Mouse (Mus musculus): ENCODE measurements around the gene Ssr2. TPM values are rescaled to one million over a fixed set of nuclear protein-coding genes. Genes with fewer than 3 reads are reported as not detected.

Ssr2 gene
- total RNA-seq (2022), result 10 to 100 TPM; 85.5 to 93.2 (median 89.8) TPM

DNA sequence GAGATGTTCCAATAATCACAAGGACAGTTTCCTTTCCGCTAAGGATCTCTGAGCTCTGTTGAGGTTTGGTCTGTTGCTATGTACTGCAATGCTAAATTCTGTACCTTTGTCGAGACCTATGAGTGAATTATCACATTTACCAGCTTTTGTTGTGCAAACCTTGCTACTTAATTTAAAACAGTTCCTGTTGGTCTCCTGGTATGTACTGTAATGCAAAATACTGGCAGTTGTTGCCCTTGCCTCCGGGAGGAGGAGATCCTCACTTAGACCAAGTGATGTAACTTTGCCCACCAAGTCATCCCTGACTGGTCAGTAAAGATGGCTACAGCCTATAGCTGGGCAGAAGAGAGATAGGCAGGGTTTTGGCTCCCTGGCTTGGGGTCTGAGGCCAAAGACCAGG lies at the start of gene Ssr2:
Gene Ssr2, plus strand, starts transcription at position 337 of the 400 bp plus-strand sequence.
- DNase-seq (ENCODE audit: low spot score in 2 of 2), result no peak

DNA sequence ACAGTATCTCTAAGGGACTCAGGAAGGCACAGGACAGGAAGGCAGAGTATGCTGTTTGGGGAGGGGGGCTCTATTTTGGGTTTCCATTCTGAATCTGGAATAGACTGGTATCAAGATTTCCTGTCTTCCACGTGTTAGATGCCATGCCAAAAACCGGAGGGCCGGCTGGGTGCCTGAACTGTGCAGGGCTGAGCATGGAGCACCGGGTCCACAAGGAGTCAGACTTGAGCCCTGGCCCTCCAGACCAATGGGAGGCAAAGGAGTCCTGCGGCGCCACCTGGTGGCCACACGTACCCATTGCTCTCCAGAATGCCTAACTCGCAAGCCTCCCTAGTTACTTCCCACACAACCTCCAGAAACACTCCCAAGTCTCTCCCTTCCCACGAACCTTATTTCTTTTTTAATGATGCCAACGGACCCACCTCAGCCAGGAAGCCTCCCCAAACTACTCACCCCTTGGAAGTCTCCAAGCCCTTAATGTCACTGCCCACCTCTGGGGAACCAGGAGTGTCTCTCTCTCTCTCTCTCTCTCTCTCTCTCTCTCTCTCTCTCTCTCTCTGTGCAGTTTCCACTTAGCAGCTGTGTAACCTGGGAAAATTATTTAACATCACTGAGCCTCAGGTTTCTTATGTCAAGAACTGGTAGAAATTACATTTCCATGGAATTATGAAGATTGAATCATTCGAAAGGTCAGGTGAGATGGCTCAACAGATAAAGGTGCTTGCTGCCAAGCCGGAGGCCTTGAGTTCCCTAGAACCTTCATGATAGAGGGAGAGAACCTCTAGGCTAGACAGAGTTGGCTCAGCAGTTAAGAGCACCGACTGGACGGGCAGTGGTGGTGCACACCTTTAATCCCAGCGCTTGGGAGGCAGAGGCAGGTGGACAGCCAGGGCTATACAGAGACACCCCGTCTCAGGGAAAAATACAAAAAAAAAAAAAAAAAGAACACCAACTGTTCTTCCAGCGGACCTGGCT lies 49.2 kb upstream of the Ssr2 start:
- peak; percentile 49 to 63 for DNase-seq (ENCODE audit: low spot score in 2 of 2)

DNA sequence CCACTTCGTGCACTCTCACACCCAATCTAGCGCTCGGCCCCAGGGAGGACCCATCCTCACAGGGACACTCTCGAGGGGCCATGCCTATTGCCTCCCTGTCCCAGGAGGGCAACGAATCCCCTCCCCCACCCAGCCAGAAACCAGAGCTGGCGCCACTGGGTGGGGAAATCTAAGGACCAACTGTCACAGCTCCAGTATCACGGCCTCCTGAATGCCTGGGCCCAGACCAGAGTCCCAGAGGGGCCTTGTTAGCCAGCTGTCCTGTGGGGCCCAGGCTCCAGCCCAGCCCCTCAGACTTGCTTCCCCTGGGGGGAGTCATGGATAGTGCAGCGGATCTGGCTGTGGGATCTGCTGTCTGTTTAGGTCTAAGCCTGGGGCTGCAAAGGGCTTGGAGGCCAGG lies 48.1 kb upstream of the Ssr2 start:
- DNase-seq (ENCODE audit: low spot score in 2 of 2), result no peak

DNA sequence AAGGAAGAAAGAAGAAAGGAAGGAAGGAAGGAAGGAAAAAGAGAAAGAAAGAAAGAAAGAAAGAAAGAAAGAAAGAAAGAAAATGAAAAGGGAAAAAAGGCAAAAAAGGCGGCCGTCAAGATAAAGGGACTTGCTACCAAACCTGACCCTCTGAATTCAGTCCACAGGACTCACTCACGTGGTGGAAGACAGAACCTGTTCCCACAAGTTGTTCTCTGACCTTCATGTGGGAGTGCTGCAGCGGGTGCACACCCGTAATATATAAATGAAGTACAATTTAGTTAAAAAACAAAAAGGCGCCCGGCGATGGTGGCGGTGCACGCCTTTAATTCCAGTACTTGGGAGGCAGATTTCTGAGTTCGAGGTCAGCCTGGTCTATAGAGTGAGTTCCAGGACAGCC lies 47.0 kb upstream of the Ssr2 start:
- no peak for DNase-seq (ENCODE audit: low spot score in 2 of 2)

DNA sequence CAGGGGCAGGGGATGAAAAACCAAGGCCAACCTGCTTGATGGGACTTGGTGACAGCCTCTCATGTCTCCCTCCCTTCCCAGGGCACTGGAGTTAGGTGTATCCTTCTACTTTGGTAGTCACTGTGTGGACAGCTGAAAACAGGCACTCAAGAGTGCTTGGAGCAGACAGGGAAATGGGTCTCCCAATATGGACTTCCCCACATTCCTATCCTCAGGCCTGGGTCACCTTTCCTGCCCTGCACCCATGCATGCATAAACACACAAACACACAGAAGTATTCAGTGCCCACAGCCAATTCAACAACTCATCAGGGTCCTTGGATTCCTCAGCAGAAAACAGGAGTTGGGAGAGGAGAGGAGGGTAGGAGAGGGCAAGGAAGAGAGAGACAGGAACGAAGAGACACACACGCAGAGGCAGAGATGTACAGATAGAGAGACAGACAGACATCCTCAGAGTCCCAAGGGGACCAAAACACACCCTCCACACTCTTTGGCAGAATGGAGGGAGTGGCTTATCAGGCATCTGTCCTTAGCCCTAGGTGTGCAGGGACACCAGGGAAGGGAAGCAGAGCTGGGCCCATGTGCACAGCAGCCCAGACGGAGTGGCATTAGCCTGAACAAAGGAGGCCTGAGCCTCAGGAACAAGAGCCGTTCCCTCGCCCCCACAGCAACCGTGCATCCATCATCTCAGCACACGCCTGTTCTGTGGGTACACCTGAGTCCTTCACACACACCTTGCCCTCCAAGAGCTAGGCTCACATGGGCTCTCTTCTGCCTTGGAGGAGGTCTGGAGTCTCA lies 46.3 kb upstream of the Ssr2 start:
- no peak for DNase-seq (ENCODE audit: low spot score in 2 of 2)

DNA sequence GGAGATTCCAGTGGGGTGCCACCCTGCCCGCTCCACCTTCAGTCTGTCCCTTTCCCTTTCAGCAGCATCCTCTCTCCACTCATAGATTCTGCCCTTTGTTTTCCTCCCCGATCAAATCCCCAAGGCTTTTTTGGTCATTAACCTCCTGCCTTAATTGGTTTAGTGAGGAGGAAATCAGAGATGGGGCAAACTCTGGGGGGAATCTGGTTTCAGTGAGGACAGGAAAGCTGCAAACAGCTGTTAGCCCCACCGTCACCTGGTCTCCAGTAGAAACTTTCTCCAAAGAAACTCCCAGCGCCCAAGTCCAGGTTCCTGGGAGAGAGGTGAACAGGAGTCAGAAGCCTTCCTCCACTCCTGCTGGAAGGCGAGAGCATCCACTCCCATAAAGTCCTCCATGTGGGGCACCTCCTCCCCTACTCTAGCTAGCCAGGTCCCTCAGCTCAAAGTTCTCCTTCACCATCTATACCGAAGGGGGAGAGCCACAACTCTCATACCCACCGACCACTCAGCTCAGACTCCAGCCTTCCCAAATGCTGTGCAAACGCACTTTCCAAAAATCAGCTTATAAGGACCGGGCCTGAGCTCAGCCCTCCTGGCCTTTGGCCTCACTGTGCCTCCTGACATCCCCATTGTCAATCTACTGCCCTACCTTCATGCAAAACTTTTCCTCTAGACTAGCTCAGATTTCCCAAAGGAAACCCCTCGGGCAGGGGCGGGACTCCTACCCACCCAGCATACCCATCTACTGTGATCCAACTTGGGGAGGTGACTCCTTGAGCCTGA lies 45.4 kb upstream of the Ssr2 start:
- DNase-seq (ENCODE audit: low spot score in 2 of 2), result no peak

DNA sequence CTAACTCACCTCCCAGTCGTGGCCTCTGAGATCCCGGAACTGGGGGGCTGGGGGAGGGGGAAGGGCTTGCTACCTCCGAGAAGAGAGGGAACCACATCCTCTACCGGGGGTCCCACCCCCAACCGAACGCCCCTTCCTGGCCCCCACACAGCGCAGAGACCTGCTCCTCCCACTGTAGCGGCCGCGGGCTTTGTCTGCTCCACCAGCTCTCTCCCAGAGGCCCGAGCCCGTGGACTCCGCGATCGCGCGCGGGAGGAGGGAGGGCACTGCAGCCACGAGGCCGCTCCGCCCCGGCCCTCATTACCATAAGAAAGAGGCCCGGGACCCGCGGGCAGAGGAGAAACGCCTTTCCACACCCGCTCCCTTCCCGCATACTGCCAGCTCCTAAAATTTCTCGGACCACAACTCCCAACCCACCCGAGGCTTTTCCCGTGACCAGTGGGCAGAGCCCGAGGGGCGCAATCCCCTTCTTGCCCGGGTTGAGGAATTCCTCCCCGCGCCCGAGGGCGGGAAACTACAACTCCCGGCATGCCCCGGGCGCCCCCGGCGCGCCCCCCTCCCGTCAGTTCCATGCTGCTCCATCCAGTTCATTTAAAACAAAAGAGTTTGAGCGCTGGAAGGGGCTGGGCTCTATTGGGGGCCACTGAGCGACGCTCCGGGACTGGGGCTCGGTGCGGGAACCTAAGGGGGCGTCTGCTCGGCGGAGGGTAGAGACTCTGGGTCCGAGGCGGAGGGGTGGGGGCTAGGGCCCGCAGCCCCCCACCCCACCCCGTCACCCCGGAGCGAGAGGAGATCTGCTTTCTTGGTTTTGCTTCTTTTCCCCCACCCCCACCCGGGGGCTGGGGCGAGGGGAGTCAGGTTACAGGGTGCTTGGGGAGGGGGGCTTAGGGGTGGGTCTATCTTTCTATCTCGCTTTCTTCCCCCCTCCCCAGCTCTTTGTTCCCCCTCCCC lies 44.1 kb upstream of the Ssr2 start:
- peak; percentile 80 to 82 for DNase-seq (ENCODE audit: low spot score in 2 of 2)

DNA sequence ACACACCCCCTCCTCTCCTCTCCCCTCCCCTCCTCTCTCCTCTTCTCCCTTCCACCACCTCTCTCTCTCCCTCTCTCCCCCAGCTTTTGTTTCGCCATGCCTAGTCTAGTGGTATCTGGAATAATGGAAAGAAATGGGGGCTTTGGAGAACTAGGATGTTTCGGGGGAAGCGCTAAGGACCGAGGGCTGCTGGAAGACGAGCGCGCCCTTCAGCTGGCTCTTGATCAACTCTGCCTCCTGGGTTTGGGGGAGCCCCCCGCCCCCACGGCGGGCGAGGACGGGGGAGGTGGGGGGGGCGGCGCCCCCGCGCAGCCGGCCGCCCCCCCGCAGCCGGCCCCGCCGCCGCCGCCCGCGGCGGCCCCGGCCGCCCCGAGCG lies 43.4 kb upstream of the Ssr2 start, which contains the start of gene Mex3a:
Gene Mex3a, plus strand, starts transcription at position 97 of the 376 bp plus-strand sequence.
- DNase-seq (ENCODE audit: low spot score in 2 of 2), result no peak

DNA sequence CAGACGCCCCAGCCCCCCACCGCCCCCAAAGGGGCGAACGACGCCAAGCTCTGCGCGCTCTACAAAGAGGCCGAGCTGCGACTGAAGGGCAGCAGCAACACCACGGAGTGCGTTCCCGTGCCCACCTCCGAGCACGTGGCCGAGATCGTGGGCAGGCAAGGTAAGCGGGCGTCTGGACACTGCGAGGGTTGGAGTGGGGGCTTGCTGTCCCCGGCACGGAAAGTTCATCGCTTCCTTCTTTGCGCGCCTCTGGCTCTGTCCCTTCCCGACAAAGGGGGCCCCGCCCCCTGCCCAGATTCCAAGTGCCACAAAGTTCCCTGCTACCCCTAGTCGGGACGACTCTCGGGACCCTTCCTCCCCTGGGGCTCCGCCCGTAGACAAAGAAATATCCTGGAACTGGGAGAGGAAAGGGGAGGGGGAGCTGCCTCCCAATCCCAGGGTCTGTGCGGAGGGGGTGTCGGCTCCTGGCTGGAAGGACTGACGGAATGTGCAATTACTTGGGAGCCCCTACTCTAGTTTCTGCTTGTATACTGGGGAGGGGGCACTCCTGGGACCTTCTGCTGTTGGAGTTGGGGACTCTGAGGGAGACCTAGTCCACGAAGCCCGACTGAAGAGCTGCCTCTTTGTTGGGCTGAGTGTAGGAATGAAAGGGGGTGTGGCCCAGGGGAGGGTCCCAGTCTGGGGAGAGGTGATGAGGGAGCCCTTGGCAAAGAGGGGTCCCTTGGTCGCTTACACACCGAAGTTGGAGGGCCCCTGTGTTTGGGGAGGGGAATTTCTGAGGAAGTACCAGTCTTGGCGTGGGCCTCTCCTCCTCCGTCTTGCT lies 42.8 kb upstream of the Ssr2 start:
- DNase-seq (ENCODE audit: low spot score in 2 of 2), result no peak

DNA sequence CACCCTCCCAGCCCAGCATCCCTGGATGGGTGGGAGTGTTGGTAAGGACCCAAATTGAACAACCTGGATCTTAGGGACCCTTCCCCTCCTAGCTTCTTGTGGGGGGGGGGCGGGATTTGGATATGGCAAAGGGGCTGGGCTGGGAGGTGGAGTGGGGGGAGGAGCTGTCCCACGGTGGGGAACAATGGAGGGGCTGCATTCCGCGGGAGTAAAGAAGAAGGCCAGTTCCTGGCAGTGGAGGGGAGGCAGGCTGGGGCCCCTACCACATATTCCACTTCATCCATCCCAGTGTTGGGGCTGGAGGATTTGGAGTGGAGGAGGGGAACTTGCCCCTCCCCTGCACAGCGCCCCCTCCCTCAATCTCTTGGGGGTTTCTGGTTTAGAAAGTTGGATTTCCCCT lies 42.0 kb upstream of the Ssr2 start:
- no peak for DNase-seq (ENCODE audit: low spot score in 2 of 2)

DNA sequence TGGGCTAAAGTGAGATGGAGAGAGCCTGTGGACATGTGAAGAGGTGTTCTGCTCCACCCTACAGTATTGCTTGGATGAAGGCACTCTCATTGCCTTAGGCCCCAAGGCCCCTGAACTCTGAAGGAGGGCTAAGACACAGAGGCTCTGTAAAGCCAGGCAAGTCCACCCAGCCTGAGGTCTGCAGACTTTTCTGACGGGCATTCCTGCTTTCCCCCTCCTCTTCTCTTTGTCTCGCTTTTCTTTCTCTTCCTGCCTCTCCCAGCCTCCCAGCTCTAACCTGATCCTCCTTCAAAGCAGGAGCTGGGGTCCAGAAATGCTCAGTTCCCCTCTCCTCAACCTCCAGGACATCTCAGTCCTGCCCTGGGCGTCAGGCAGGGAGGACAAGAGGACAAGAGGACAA lies 40.7 kb upstream of the Ssr2 start:
- no peak for DNase-seq (ENCODE audit: low spot score in 2 of 2)

DNA sequence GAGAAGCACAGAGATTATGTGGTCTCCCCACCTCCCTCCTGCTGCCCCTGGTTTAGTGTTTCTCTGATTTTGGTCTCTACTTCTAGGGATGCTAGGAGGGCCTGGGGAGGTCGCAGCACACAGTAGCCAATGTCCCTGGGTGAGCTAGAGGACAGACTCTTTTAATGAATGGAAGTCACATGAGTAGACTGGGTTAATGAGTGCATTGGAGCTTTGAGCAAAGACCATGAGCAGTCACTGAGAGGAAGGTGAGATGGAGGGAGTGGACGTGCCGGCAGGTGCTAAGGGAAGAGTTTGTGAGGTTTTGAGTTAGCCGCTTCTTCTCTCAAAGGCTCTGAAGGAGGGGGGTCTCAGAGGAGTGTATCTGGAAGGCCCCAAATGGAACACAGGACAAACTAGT lies 40.1 kb upstream of the Ssr2 start:
- DNase-seq (ENCODE audit: low spot score in 2 of 2), result no peak

DNA sequence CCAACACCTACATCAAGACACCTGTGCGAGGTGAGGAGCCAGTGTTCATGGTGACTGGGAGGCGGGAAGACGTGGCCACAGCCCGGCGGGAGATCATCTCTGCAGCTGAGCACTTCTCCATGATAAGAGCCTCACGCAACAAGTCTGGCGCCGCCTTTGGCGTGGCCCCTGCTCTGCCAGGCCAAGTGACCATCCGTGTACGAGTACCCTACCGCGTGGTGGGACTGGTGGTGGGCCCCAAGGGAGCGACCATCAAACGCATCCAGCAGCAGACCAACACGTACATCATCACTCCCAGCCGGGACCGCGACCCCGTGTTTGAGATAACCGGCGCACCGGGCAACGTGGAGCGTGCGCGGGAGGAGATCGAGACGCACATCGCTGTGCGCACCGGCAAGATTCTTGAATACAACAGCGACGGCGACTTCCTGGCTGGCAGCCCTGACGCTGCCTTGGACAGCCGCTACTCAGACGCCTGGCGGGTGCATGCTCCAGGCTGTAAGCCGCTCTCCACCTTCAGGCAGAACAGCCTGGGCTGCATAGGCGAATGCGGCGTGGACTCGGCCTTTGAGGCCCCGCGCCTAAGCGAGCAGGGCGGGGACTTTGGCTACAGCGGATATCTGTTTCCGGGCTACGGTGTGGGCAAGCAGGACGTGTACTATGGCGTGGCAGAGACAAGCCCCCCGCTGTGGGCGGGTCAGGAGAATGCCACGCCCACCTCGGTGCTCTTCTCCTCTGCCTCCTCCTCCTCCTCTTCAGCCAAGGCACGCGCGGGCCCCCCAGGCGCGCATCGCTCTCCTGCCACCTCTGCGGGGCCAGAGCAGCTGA lies 39.4 kb upstream of the Ssr2 start:
- DNase-seq (ENCODE audit: low spot score in 2 of 2), result peak; percentile 51 to 86

DNA sequence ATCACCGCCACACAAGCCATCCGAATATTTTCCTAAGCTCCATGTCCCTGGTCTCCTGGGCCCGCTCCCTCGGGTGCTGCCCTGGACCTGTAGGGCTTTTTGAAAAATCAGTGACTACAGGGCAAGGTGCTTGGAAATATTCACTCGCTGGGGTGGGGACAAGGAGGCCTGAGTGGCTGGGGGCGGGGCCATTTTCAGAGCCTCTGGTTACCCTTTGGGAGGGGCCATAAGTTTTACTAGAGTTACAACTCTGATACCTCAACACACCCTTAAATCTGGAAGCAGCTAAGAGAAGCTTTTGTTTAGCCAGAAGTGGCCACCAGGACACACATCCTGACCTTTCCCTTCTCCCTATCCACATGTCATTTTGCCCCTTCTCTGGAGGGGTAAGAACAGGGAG lies 38.5 kb upstream of the Ssr2 start:
- DNase-seq (ENCODE audit: low spot score in 2 of 2), result no peak

DNA sequence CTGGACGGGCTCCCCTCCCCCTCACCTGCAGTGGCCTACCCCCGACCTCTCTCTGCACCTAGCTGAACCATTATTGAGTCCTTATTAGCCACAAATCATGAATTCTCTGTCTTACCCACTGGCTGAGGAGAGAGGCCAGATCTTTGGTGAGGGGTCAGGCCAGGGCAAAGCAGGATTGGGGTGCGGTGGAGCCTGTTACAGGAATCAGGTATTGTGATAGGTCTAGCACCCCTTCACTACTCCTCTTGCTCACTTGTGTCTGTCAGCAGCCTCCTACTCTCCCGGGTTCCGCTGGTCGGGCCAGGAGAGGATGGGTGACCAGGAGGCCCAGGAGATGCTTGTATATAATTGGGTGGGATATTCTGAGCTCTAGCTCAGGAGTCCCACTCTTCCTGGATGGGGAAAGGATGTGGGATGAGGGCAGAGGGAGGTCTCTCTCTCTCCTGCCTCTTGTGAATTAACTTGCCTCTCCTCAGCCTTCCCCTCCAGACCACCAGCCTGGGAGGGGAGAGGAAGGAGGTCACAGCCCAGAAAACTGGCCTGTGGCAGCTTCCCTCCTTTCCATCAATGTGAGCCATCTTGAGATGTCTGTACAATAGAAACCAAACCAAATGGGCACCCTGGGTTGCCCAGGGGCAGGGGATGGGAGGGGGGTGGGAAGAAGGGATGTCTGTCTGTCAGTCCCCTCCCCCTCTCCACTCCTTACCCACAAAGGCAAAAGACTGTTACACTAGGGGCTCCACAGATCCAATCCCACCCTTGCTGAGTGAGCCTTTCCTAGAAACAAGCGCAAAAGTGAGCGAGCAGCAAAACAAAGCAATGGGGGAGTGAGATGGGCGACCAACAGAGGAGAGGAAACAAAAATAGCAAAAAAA lies 37.2 kb upstream of the Ssr2 start:
- no peak for DNase-seq (ENCODE audit: low spot score in 2 of 2)

DNA sequence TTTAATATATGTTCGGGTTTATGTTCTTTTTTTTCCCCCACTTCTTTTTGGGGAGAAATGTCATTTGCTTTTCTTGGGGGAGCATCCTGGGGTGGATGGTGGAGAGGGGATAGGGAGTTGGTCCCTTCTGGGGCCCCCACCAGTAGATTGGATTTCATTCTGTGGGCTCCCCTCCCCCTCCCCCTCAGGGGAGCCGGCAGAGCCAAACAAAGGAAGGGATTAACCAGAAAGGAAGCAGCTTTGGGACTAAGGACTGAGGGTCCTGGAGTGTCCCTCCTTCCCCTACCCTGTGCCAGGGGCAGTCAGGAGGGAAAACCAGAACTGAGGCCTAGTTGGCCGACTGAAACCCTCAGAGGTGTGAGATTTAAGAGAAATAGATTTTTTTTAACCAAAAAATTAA lies 36.3 kb upstream of the Ssr2 start:
- DNase-seq (ENCODE audit: low spot score in 2 of 2), result no peak

DNA sequence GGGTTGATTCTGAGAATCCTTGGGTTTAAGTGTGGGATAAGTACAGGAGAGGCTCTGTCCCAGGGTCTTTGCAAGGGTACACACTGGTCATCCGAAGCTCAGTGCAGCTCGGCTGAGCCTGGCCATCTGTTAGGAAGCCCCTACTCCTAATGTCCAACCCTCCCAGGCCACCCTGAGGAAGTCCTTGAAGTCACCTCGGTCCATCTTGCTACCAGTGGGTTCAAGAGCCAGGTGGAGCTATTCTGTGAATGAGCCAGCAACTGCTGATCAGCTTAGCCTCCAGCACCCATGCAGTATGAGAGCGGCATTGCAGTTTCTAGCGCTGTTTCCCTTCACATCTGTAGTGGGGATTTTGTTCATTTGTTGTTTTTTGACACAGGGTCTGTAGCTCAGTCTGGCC lies 35.6 kb upstream of the Ssr2 start:
- DNase-seq (ENCODE audit: low spot score in 2 of 2), result no peak

Measured in left cerebral cortex, adult 8-10 months (tissue).